Mouse (Mus musculus) T-cell, adult 2 months (primary cell): Measurements from ENCODE around the gene Gimap9.

ENCODE experiments used
- DNase-seq: peaks from one replicate; pipeline ENCODE4 v3.0.0; 2022; ENCODE audit warnings: low spot score

Gene Gimap9

GRCm38 (mm10) chr6:48675931-48676859 is at the start of gene Gimap9:
Gene Gimap9 (plus strand): TSS chr6:48676129.
- DNase-seq = peak; percentile 81

DNA sequence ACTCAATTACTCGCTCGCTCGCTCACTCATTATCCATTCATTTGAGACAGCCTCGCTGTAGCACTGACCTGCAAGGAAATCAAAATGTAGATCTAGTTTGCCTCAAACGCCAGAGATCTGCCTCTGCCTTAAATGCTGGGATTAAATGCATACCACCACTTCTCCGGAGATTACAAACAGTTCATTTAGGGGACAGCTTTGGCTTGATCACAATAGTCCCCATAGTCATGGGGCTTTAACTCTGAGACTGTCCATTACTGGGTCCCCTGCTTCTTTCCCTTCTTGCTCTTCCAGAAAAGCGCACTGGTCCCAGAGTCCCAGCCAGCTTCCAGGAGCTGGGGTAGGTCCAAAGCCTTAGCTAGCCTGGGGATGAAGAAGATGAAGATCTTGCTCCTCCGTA is 49.5 kb upstream of the Gimap9 start, which contains the start of gene AI854703:
TSS of gene AI854703 (plus strand) at position 301 of the 400 bp plus-strand sequence.
- no peak for DNase-seq

DNA sequence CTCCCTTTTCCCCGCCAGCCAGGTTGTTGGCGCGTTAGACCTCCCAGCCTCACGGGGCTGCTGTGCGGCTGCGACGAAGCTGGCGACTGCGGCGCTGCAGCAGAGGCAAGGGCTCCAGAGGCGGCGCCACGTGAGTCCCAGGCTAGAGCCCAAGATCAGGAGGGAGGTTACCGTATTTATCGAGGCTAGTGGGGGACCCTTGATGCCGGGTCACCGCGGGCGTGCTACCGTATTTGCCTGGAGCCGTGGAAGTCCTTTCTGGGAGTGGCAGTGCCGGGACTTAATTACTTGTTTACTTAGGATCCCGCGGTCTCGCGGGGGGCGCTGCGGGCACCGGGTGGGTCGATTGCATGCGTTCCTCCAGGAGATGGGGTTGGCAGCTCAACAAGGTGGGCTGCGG is 48.9 kb upstream of the Gimap9 start:
- DNase-seq = peak; percentile 49

GRCm38 (mm10) chr6:48627511-48627924 is 48.4 kb upstream of the Gimap9 start:
- no peak for DNase-seq

DNA sequence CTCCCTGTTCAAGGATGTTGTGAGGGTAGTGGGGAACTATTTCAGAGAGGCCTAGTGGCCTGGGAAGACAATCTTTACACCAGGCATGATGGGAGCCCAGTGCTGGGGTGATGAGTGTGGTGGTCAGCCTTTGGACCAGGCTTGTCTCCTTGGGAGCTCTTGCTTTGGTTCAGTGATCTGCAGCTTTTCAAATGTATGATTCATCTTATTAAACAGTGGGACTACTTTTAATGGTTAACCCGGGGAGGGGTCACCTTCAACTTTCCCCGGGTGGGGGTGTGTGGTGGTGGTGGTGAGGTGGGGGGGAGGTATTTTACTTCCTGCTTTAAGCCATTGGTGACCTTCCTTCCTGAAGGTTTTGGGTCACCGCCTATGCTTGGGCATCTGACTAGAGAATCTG is 47.6 kb upstream of the Gimap9 start:
- DNase-seq = no peak

- peak; percentile 58 for DNase-seq
Measured at GRCm38 (mm10) chr6:48628808-48629660, 46.9 kb upstream of the Gimap9 start.

DNA sequence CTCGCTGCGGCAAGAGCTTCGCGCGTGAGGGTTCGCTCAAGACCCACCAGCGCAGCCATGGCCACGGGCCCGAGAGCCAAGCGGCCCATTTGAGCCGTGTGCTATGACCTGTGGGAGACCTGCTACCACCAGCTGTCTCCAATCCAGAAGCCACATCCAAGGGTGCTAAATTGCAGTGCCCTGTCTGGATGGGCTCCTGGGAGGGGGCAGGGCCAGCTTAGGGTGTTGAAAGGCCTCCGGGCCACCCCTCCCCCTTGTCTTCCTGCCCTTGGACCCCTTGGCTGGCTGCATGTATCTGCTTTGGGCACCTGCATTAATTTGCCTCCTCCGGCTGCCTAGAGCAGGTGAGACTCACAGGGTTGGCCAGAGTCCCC is 46.3 kb upstream of the Gimap9 start:
- no peak for DNase-seq

GRCm38 (mm10) chr6:48630831-48631230 is 45.1 kb upstream of the Gimap9 start:
- DNase-seq = no peak

DNA sequence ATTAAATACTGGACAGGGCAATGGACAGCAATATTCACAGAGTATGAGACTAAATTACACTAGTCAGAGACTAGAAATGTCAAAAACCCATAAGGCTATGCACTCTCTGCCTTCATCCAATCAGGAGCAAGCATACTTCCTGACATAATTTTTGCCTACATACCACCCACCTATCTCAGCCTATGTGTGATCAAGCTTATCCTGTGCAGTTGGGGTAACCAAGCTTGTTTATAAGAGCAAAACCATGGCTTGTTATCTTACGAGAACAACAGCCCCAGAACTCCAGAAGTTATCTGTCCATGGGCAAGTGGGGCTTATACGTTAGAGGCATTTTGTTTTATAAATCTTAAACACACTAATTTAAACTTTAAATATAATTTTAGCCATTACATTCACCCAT is 40.8 kb upstream of the Gimap9 start:
- no peak for DNase-seq

- no peak for DNase-seq
Measured at GRCm38 (mm10) chr6:48636515-48636914, 39.4 kb upstream of the Gimap9 start.

GRCm38 (mm10) chr6:48637811-48638500 is 38.0 kb upstream of the Gimap9 start:
- DNase-seq = no peak

GRCm38 (mm10) chr6:48638553-48638952 is 37.4 kb upstream of the Gimap9 start:
- DNase-seq = no peak

DNA sequence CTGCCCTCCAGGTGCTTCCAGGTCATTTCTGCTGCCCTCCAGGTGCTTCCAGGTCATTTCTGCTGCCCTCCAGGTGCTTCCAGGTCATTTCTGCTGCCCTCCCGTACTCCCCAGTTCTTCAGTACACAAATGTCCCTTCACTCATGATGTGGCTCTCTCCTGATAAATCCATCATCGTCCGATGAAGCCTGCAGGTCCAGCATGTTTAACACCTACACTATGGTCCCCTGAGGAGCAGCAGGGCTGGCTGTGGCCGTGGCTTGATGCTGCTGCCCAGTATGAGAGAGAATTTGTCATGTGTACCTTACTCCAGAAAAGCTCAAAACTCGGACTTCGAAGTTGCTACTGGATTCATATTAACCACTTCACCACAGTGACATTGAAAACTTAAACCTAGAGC is 34.5 kb upstream of the Gimap9 start:
- DNase-seq = no peak

DNA sequence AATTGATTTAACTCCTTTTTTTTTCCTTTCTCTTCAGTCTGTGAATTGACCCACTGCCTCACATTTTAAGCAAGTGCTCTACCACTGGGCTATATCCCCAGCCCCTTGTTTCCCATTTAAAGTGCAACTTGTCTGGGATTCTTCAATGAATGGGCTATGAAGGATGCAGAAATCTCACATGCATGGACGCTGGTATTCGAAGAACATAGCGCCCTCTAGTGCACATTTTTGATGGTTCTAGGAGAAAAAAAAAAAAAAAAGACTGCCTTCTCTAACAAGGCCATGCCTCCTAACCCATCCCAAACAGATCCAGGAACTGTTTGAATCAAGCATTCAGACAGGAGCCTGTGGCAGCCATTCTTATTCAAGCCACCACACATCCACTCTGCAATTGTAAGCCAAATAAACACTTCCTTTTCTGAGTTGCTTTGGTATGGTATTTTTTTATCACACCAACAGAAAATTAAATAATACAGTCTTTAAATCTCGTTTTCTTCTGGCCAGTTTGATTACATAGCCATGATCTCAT is 33.1 kb upstream of the Gimap9 start:
- DNase-seq = no peak

DNA sequence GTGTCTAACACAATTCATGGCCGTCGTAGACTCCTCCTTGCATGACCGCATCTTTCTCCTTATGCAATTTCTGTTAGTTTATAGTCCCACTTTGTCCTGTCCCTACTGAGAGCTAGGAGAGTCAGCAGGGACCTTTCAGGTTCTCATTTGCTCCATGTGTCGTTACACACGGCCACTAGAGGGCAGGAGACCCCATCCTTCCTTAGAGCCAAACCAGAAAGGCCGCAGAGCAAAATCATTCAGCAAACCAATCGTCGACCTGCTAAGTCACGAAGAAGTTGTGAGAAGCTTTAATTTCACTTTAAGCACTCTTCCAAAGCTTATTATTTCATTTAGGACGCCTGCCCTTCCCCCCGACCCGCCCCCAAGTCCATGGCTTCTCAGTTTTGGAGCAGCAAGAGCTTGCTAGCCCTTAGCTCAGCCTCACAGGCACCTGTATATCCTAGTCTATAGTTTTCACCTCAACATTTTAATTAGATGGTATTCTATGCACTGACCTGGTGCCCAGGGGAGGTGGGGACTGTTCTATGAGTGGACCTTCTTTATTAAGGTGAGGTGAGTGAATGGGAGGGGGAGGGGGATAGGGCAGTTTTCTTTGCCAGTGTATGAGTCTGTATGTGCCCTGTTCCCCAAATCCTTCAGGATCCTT is 30.1 kb upstream of the Gimap9 start:
- peak; percentile 78 for DNase-seq

GRCm38 (mm10) chr6:48646309-48646690 is 29.6 kb upstream of the Gimap9 start:
- no peak for DNase-seq

- DNase-seq = peak; percentile 92
Measured at GRCm38 (mm10) chr6:48646995-48647394, 28.9 kb upstream of the Gimap9 start, which contains the start of gene Gimap8. Gene Gimap8 (plus strand): TSS chr6:48647234.

- DNase-seq = no peak
Measured at GRCm38 (mm10) chr6:48647611-48648010, 28.3 kb upstream of the Gimap9 start.

- DNase-seq = no peak
Measured at GRCm38 (mm10) chr6:48648779-48649178, 27.1 kb upstream of the Gimap9 start.

DNA sequence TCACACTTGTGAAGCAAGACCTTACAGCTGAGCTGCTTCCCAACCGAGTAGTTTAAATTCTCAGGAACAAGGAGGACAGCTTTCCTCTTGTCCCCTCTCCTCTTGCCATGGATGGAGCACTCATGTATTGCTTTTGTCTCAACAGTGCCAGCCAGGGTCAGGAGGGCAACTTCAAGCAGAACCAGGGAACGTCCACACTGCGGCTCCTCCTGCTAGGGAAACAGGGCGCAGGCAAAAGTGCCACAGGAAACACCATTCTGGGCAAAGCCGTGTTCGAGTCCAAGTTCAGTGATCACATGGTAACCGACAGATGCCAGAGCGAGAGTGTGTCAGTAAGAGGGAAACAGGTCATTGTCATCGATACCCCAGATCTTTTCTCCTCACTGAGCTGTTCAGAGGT is 25.9 kb upstream of the Gimap9 start:
- no peak for DNase-seq

- DNase-seq = no peak
Measured at GRCm38 (mm10) chr6:48658721-48659120, 17.2 kb upstream of the Gimap9 start.
